Mouse (Mus musculus) kidney, postnatal 25 days (tissue): ENCODE data around the gene Clhc1.

Source experiments
- DNase-seq, 2 experiments: peaks; one replicate each; pipeline ENCODE4 v3.0.0; 2021; ENCODE audit warnings: mixed read lengths in 2 of 2

Clhc1 gene

GRCm38 (mm10) chr11:29563406-29563805, 15.7 kb downstream of the Clhc1 start:
- DNase-seq = peak in 1 of 2 experiments; percentile 8

GRCm38 (mm10) chr11:29571536-29571935, 23.8 kb downstream of the Clhc1 start:
- DNase-seq = no peak

DNA sequence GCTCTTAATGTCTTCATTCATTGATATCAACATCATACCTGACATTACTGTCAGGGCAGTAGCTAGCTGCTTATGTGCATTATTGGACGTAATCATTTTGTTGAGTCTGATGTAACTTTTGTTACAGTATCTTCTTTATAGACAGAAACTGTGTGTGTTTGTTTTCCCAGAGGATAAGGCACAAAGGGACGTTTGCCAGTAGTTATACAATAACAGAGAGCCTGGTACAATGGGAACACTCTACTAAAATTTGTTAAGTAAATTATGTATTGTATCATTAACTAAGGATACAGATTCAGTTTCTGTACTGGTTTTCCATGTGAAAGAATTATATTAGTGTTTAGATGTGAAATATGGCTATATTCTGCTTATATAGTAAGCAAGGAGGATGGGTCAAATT, 24.9 kb downstream of the Clhc1 start:
- DNase-seq = no peak

DNA sequence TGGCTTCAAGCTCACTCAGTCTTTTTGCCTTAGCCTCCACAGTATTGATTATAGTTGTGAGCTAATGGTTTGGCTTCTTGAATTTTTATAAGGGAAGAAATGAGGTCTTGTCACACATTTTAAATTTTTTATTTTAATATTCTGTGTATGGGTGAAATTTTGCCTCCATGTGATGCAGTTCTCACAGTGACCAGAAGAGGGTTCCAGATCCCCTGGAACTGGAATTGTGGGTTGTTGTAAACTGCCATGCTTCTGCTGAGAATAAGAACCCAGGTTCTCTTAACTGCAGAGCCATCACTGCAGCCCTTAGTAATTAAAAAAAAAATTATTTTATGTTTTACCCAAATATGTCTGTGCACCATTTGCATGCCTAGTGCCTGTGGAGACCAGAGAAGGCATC, 31.9 kb downstream of the Clhc1 start:
- peak in 1 of 2 experiments; percentile 5 for DNase-seq

DNA sequence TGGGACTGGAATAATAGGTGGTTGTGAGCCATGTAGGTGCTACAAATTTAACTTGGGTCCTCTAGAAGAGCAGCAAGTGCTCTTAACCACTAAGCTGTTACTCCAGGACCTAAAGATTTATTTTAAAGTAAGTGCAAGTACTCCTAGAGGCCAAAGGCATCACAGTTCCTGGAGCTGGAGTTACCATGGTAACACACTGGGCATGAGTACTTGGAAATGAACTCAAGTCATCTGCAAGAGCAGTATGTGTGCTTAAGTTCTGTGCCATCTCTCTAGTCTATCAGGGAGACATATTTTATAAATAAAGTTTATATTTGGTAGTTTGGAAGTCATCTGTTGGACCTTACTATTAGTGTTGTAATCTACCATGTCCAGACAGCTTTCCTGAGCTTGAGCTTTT, 47.5 kb downstream of the Clhc1 start:
- no peak for DNase-seq

DNA sequence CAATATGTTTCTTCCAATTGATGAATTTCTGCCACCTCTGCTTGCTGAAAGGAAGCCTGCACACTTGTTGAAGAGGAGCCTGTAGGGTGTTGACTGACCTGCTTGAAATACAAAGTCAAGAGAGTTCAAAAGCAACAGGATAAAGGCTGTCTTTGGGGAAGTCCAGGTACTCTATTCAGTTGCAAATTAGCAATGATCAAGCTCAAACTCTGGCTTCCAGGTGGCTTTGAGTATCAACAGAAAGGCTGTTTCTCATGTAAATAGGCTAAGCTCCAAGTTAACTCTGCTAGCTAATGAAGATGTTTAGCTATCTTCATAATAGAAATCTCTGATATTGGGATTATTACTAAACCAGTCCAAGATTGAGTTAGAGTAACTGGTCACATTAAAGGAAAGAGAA, 49.4 kb downstream of the Clhc1 start:
- DNase-seq = no peak

DNA sequence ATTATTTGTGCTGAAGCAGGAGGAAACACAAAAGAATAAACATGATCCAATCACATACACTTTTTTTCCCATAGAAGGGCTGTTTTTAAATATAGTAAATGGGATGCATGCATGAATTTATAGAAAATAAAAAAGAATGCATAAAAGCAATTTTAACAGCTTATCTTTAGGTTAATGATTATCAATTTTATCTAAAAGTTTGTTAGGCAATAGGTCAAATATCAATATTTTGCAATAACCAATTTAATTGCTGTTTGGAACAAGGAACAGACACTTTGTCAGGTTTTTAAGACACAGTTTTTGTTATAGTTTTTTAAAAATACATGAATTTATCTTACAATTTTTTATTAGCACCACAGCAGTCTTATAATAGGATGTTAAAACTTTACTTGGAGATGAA, 51.2 kb downstream of the Clhc1 start:
- DNase-seq = no peak

GRCm38 (mm10) chr11:29603581-29603980, 55.8 kb downstream of the Clhc1 start:
- no peak for DNase-seq

DNA sequence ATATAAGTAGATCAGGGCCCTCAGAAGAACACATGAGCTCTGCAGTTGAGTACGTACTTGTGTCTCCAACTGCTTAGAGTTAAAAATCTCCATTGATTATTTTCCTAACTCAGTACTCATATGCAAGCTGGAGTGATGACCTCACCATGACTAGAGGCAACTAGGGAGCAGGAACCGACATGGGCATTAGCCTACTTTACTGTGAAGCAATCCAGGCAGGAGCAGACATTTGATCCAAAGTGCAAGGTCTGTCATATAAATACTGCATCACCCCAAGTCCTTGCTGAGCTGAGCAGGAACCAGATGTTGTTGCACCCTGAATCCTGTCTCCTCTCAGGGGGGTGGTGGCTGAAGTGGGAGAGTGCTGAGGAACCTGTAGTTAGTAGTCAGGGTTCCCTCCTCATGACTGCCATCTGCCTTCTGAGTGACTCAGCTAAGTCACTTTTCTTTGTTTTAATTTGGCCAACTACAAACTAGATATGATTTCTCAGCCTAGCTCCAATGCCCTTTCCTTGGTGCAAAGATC, 59.8 kb downstream of the Clhc1 start:
- DNase-seq = no peak

GRCm38 (mm10) chr11:29609756-29610468, 62.2 kb downstream of the Clhc1 start:
- no peak for DNase-seq

DNA sequence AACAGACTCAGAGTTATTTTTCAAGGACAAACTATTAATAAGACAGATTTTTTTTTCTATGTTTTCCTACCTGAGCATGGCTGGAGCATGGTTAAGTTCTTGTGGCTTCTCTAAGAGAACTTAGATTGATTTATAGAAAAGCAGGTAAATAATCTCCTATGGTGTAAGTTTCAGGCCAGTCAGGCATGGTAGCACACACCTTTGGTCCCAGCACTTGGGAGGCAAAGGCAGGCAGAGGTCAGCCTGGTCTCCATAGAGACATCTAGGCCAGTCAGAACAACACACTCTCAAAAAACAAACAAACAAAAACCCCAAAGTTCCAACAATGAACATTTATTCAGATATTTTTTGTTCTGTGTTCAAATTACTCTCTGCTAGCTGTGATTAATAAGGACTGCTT, 64.3 kb downstream of the Clhc1 start:
- DNase-seq = peak in 1 of 2 experiments; percentile 49

- DNase-seq = no peak
These were observed 65.5 kb downstream of the Clhc1 start for GRCm38 (mm10) chr11:29613185-29613735.

- DNase-seq = no peak
These were observed 66.6 kb downstream of the Clhc1 start for GRCm38 (mm10) chr11:29614217-29614924.

DNA sequence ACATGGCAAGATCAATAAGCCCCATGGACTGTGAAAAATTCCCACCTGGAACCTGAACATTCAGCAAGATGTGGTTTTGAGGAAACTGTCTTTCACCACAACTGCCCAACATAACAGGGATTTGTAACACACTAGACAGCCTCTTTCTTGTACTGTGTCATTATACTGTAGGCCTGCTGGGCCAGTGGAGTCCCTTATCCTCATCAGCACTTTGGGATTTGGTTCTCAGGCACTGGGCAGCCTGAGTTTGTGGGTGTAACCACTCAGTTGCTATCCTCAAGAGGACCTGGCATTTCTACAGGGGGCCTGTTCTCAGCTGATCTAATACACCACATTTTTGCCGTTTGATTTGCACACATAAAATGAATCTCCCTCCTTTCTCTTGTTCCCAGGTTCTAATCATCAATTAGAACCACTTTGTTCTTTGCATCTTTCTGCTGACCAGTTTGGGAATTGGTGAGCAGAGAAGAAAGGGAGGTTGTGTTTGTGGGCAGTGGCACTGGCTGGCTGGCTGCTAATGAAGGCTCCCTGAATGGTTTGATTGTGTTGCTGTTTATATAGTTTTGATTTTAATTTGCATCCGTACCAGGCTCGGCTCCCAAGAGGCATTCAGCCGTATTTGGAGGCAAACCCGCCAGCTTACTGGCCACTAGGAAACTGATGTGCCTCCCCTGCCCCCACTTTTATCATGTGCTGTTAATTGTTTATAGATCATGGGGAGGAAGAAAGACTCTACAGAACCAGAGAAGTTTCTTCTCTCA, 74.5 kb downstream of the Clhc1 start:
- no peak for DNase-seq

GRCm38 (mm10) chr11:29623327-29623726, 75.6 kb downstream of the Clhc1 start:
- DNase-seq = no peak

- DNase-seq = no peak
These were observed 78.8 kb downstream of the Clhc1 start for GRCm38 (mm10) chr11:29626541-29626940.

DNA sequence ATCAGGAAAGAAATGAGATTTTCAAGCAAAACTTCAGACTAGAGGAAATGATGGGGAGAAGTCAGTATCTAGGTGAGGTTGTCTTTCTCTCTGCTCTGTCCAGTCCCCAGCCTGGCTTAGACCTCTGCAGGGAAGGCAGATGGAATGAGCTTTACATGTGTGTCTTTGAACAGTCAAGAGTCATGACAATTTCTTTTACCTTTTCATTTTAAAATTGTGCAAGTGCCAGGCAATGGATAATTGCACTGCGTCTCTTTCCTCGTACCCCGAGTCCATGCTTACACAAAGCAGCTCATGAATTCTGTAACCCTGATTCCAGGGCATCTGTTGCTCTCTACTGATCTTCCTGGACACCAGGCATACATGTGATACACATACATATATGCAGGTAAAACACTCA, 80.0 kb downstream of the Clhc1 start:
- DNase-seq = no peak
